Mouse (Mus musculus) skeletal muscle tissue, adult 2 months (tissue): ENCODE measurements around the gene Col12a1.
"Not testable (repeated sequence)": the region's sequence is repeated elsewhere in the genome, so short reads cannot be mapped to it uniquely, and the experiment has no call there.

Experiments used
- DNase-seq: peaks from one replicate; pipeline ENCODE4 v3.0.0-alpha.2; 2012; ENCODE audit warnings: low read depth, low spot score

Gene Col12a1

GRCm38 (mm10) chr9:79689771-79690535 is 28.7 kb downstream of the Col12a1 start:
- no peak for DNase-seq

- DNase-seq: no peak
These were observed 29.3 kb downstream of the Col12a1 start for GRCm38 (mm10) chr9:79689342-79689741.

DNA sequence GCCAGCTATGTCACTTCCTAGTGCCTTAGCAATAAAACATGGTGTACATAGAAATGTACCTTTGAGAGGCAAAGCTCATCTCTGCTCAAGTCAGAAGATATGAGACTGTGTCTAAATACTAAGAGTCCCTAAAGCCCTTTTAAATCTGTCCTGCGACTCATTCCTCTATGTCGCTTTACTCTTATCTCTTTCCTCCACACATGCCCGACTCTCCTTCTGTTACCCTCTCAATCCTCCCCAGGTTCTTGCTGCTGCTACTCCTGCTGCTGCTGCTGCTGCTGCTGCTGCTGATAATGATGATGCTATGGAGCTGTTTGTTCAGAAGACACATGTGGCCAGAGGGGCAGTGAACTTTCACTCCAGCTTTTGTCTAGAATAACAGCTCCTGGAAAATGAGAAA is 31.4 kb downstream of the Col12a1 start:
- DNase-seq: no peak

DNA sequence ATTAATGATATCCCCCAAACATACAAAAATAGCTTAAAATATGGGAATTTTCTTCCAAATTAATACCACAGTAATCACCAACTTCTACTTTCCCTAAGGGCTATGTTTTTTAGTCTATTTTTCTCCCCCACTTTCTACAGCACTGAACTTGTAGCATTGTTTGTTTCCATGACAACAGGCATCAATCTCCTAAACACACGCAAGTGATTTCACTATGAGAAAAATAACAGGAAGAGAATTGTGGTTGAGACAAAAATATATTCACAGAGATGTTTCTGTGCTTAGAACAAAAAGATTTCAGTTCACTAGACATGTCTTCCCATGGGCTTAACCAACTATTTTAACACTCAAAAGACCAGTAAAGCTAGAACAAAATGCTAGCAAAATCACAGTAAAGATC is 32.6 kb downstream of the Col12a1 start:
- DNase-seq: no peak

DNA sequence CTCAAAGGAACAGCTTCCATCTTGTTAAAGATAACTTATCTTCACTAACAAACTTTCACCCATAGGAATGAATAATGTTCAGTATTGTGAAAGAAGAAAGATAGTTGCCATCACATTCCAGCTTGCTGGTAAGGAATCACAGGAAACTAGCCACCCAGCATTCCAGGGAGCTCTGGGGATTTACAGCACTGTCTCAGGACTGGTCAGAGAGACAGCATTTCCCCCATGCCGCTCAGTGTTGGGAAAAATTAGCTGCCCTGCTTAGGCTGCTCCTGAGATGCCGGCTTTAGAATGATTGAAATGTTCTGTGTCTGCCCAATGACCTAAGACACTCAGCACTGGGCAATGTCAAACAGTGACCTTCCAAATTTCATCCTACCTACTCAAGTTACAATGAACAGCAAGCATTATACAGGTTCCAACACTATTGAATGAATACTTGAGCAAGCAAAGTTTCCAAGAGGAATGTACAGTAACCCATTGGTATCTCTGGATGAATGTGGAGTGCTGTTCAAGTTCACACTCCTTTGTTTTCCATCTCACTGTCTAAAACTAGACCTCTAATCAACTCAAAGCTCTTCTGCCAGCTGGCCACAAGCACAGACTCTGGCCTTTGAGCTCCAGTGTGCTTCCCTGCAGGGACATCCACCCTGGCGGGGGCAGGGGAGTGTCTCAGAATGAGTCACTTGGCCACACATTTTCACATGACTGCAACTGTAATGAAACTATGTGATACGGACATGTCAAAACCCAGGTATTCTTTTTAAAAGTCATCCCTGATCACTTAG is 38.0 kb downstream of the Col12a1 start:
- peak; percentile 29 for DNase-seq

GRCm38 (mm10) chr9:79668806-79669205 is 49.8 kb downstream of the Col12a1 start:
- DNase-seq: not testable (repeated sequence)

DNA sequence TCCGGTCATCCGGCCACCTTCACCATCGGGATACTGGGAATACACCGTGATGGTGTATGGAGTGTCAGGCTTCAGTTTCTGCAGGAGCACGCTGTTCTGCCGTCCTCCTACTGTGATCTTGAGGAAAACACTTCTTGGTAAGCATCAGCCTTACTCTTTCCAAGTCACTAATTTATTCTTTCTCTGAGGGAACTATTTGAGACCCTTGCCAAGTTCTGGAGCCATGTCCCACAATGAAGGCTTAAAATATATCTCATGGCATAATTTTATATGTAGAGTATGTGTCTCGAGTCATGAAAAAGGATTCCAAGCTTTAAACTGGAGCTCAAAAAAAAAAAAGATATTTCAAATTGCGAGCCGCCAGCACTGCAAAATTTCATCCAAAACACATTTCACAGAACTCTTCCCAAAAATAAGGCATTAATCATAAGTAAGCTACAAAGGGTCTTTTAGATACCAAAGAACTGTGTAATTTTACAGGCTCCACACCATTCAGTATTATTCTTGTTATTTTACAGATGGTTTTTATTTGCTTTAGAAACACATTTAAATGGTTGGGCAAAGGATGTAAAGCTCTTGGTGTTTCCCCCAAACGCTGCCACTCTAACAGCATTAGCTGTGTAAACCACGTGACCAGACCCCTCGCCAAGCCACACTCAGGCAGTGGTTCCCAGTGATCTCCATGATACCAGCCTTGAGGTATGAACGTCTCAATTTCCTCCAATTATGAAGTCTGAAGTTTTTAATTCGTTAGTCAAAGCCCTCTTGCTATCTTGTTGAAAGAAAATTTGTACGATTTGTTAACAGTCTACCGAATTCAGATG is 65.1 kb downstream of the Col12a1 start:
- DNase-seq: no peak

- DNase-seq: no peak
These were observed 70.0 kb downstream of the Col12a1 start for GRCm38 (mm10) chr9:79648587-79648986.

GRCm38 (mm10) chr9:79645757-79646156 is 72.9 kb downstream of the Col12a1 start:
- no peak for DNase-seq

- no peak for DNase-seq
These were observed 79.1 kb downstream of the Col12a1 start for GRCm38 (mm10) chr9:79639430-79640090.

DNA sequence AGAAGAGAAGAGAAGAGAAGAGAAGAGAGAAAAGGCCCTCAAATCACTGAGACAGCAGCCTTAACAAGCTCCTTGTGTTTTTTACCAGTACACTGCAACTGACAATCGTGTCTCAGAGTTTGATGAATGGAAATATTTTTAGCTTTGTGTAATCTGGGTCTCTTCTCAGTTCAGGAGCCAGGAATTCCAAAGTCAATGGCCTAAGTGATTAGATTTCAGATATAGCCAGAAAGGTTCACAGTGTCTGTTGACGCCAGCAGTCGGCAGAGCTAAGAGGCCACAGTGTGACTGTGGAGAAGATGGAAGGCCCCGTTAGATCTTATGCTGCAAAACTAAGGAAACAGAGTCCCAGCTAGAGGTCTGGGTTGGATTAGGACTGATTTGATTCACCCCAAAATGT is 80.8 kb downstream of the Col12a1 start:
- DNase-seq: no peak

DNA sequence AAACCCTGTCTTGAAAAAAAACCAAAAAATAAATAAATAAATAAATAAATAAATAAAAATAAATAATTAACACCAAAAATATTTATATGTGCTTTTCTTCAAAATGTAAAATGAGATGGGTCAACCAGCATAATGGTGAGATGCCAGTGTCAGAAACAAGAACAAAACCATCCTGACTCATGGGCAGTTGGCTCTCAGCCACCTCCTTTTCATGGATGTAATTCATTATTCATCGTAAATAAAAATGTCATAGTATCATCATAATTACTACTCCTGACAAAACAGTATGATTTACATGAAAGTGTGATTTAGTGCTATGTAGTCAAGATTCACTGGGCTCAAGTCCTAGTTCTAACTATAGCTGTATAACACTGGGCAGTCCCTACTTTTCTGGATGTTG is 84.6 kb downstream of the Col12a1 start:
- DNase-seq: no peak

- no peak for DNase-seq
These were observed 87.4 kb downstream of the Col12a1 start for GRCm38 (mm10) chr9:79631186-79631585.

GRCm38 (mm10) chr9:79618839-79619597 is 99.6 kb downstream of the Col12a1 start:
- no peak for DNase-seq

DNA sequence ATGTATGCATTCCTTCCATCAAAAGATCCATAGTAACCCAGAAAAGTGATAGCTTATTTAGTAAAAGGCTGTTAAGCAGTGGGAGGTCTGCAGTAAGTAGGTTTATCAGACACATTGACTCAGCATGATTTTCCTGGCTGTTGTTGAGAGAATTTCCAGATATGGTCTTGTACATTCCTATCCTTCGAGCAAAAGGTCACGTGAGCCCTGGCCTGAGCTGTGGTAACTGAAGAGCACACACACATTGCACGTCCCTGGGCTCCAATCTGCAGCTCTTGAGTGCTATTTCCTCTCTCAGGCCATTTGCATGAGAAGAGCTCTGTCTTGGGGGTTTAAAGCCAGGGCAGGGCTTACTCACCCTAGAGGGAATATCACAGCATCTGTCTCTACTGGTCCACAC is 101.3 kb downstream of the Col12a1 start:
- peak; percentile 18 for DNase-seq

GRCm38 (mm10) chr9:79616040-79616439 is 102.6 kb downstream of the Col12a1 start:
- DNase-seq: no peak

- DNase-seq: peak; percentile 72
These were observed 108.3 kb downstream of the Col12a1 start for GRCm38 (mm10) chr9:79610286-79610685.

GRCm38 (mm10) chr9:79609661-79610060 is 109.0 kb downstream of the Col12a1 start:
- DNase-seq: no peak

- no peak for DNase-seq
These were observed 109.8 kb downstream of the Col12a1 start for GRCm38 (mm10) chr9:79608795-79609194.

DNA sequence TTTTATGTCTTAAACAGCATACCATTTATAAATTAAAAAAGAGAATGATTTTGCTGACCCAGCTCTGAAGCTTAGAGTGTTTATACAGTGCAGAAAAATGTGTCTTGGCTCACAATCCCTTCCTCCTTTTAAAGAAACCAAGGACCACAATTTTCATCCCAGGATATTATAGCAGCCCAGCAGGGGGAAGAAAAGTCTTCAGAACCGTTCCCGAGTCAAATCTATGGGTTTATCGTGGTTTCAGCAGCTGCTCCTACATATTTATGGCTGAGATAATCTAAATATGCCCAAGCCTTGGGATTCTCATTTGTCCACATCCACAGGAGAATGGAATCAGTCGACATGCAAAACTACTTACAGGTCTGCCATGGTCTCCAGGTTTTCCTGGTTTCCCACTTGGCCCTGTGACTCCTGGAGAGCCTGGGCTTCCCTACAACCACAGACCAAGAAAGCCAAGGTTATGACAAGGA is 110.5 kb downstream of the Col12a1 start:
- no peak for DNase-seq

DNA sequence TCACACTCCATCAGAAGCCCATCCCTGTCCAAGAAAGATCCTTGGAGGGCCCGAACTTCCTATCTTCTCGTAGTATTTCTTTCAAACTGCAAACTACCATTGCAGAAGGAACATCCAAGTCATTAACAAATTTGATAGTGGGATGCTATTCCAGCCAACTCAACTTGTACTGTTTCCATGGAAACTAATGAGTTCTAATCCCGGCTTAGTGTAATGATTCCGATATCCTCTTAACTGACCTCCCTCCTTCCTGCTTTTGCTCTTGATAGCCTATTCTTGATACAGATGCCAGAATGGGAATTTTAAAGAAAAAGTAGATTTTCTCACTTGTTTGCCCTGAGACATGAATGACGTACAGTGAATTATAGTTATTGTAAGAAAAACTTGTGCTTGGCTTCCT is 112.5 kb downstream of the Col12a1 start:
- DNase-seq: no peak
